Mouse (Mus musculus): Measurements from ENCODE around the gene Ssbp4. TPM values are rescaled to one million over a fixed set of nuclear protein-coding genes. Genes with fewer than 3 reads are reported as not detected.

Ssbp4 gene
- polyA plus RNA-seq, 1 experiment from 2014 or later = 114 TPM

GRCm38 (mm10) chr8:70646775-70647174 is 38.1 kb upstream of the Ssbp4 start:
- no peak overlapping the region for H3K4me2 ChIP-seq (replicated peaks)
- H3K4me1 ChIP-seq = peaks cover 15% of the 10 kb centered on the region
- peaks cover 8% of the 10 kb centered on the region; the same call in 1 of the 2 replicates for H3K36me3 ChIP-seq
- ATAC-seq (replicated peaks) = no peak
- H3K9me3 ChIP-seq = no peaks in the 10 kb centered on the region
- H3K27me3 ChIP-seq = no peaks in the 10 kb centered on the region
- H3K27ac ChIP-seq (replicated peaks) = no peak overlapping the region
- H3K9ac ChIP-seq (replicated peaks) = no peak overlapping the region
- H3K4me3 ChIP-seq = no peak overlapping the region

DNA sequence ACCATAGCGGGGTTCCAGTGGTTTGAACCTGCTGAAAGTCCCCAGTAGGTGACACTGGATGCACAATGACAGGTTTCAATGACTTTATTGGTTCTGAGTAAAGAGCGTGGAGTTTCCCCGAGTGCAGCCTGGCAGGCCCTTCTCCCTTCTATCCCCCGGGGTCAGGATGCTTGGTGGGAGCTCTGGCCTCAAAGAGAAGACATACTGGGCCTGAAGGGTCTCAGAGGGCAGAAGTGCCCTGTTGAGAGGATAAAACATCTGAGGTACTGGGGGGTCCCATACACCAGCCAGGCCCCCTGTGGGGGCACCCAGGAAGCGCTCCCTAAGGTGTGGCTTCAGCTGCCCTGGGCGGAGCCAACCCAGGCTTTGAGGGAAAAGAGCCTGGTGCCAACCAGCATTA is 37.7 kb upstream of the Ssbp4 start:
- Histone ChIP-seq H3K4me1 (peaks cover 15% of the 10 kb centered on the region), H3K4me2 (replicated peaks) (no peak overlapping the region), H3K36me3 (peaks cover 8% of the 10 kb centered on the region; the same call in 1 of the 2 replicates), H3K4me3 (no peak overlapping the region), H3K9ac (replicated peaks) (no peak overlapping the region), H3K27ac (replicated peaks) (no peak overlapping the region), H3K9me3 (no peaks in the 10 kb centered on the region), H3K27me3 (no peaks in the 10 kb centered on the region)
- ATAC-seq (replicated peaks) = no peak
- WGBS = 77% methylated on average over 6 of the region's 6 CpGs

GRCm38 (mm10) chr8:70645501-70646224 is 37.0 kb upstream of the Ssbp4 start:
- peaks cover 5% of the 10 kb centered on the region; the same call in 1 of the 2 replicates for H3K36me3 ChIP-seq
- H3K4me3 ChIP-seq = no peak overlapping the region
- H3K9me3 ChIP-seq = no peaks in the 10 kb centered on the region
- no peak for ATAC-seq (replicated peaks)
- no peak overlapping the region for H3K9ac ChIP-seq (replicated peaks)
- no peak overlapping the region for H3K27ac ChIP-seq (replicated peaks)
- peaks cover 15% of the 10 kb centered on the region for H3K4me1 ChIP-seq
- H3K4me2 ChIP-seq (replicated peaks) = no peak overlapping the region
- 63% methylated on average over 17 of the region's 17 CpGs for WGBS
- no peaks in the 10 kb centered on the region for H3K27me3 ChIP-seq

- no peak overlapping the region for H3K4me3 ChIP-seq
- no peaks in the 10 kb centered on the region for H3K27me3 ChIP-seq
- ATAC-seq (replicated peaks) = no peak
- 82% methylated on average over 2 of the region's 2 CpGs for WGBS
- no peak overlapping the region for H3K27ac ChIP-seq (replicated peaks)
- no peaks in the 10 kb centered on the region for H3K36me3 ChIP-seq
- no peaks in the 10 kb centered on the region for H3K9me3 ChIP-seq
- no peak overlapping the region for H3K9ac ChIP-seq (replicated peaks)
- peaks cover 6% of the 10 kb centered on the region for H3K4me1 ChIP-seq
- H3K4me2 ChIP-seq (replicated peaks) = no peak overlapping the region
Measured at GRCm38 (mm10) chr8:70644065-70644464, 35.4 kb upstream of the Ssbp4 start.

DNA sequence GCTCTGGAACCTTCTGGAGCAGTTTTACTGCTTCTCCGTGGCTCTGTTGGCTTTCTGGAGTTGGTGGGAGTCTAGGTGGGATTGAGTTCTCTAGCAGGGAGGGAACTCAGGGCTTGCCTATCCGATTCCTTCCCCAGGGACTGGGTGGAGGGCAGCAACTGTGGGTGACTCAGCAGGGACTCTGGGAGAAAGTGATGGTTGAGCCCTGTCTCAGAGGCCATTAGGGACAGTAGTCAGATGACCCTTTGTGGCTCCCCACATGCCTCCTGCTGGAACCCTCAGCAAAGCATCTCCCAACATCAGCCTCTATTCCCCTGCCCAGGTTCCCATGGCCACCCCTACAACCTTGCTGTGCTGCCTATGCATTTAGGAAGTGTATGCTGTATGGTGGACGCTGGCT is 34.3 kb upstream of the Ssbp4 start:
- H3K9me3 ChIP-seq = no peaks in the 10 kb centered on the region
- H3K4me1 ChIP-seq = 0 out of 2 replicates have a peak, but pooled peaks cover 2% of the 10 kb centered on the region
- H3K27me3 ChIP-seq = no peaks in the 10 kb centered on the region
- WGBS = 68% methylated on average over 3 of the region's 3 CpGs
- no peak overlapping the region for H3K4me2 ChIP-seq (replicated peaks)
- H3K36me3 ChIP-seq = no peaks in the 10 kb centered on the region
- no peak overlapping the region for H3K9ac ChIP-seq (replicated peaks)
- ATAC-seq (replicated peaks) = no peak
- H3K27ac ChIP-seq (replicated peaks) = no peak overlapping the region
- no peak overlapping the region for H3K4me3 ChIP-seq

DNA sequence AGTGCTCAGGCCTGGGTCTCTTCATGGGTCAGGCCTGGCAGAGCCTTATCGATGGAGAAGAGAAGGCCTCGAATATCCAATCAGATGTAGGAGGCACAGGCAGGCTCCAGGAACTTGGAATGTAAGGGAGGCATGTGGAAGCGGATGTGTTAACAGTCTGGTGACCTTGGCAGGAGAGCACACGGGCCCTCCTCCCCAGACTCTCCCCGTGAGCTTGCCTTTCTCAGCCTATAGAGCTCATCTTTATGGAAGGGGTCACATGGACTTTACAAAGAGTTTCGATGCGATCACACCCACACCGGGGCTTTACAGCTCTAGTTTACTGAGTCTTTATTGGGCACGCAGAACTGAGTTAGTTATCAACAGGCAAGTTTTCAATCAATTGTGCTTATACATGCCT is 30.1 kb upstream of the Ssbp4 start:
- H3K27me3 ChIP-seq = no peaks in the 10 kb centered on the region
- no peak overlapping the region for H3K4me3 ChIP-seq
- no peak overlapping the region for H3K27ac ChIP-seq (replicated peaks)
- H3K4me2 ChIP-seq (replicated peaks) = no peak overlapping the region
- no peaks in the 10 kb centered on the region for H3K36me3 ChIP-seq
- WGBS = 72% methylated on average over 9 of the region's 9 CpGs
- H3K9ac ChIP-seq (replicated peaks) = no peak overlapping the region
- no peaks in the 10 kb centered on the region for H3K9me3 ChIP-seq
- ATAC-seq (replicated peaks) = no peak
- H3K4me1 ChIP-seq = peaks cover 4% of the 10 kb centered on the region

DNA sequence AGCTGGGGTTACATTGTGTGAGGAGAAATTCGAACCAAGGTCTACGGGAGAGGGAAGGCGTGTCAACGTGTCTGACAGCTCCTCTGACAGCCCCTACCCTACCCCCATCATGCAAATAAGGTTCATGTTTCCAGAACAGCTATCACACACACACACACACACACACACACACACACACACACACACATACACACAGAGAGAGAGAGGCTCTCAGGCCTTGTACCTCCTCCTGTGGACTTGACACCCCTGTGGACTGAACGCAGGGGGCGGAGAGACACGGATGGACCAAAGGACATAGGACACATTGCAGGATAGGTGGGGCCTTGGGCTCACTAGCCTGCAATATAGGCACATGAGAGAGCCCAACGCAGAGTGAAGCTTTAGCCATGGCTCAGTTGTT is 28.2 kb upstream of the Ssbp4 start:
- Histone ChIP-seq H3K27ac (replicated peaks) (no peak overlapping the region), H3K9ac (replicated peaks) (no peak overlapping the region), H3K36me3 (no peaks in the 10 kb centered on the region), H3K9me3 (no peaks in the 10 kb centered on the region), H3K4me2 (replicated peaks) (no peak overlapping the region), H3K4me1 (peaks cover 4% of the 10 kb centered on the region), H3K27me3 (no peaks in the 10 kb centered on the region), H3K4me3 (no peak overlapping the region)
- 64% methylated on average over 8 of the region's 8 CpGs for WGBS
- ATAC-seq (replicated peaks) = no peak

DNA sequence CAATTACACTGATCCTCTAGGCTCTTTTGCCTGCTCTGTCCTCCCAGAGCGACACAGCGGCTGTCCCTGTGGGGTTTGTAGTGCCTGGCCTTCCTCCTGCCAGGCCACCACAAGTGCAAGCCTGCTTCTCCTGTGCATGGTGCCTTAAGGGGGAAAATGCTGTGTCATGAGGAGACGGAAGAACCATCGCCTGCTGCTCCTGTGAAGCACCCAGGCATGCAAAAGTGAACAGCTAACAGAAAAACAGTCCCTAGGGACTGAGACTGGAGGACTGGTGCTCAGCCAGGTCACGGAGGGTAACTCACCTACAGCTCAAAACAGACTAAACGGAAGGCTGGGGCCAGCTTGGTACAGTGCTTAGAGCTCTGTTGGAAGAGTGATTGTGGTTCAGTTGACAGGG is 26.9 kb upstream of the Ssbp4 start:
- Histone ChIP-seq H3K4me2 (replicated peaks) (no peak overlapping the region), H3K27me3 (0 out of 2 replicates have a peak, but pooled peaks cover 6% of the 10 kb centered on the region), H3K4me3 (no peak overlapping the region), H3K4me1 (peaks cover 13% of the 10 kb centered on the region), H3K9ac (replicated peaks) (no peak overlapping the region), H3K27ac (replicated peaks) (no peak overlapping the region), H3K9me3 (no peaks in the 10 kb centered on the region), H3K36me3 (no peaks in the 10 kb centered on the region)
- no peak for ATAC-seq (replicated peaks)
- WGBS = 76% methylated on average over 6 of the region's 6 CpGs

- no peak overlapping the region for H3K9ac ChIP-seq (replicated peaks)
- ATAC-seq (replicated peaks) = no peak
- no peak overlapping the region for H3K4me3 ChIP-seq
- no peak overlapping the region for H3K4me2 ChIP-seq (replicated peaks)
- 55% methylated on average over 6 of the region's 6 CpGs for WGBS
- no peak overlapping the region for H3K27ac ChIP-seq (replicated peaks)
- no peaks in the 10 kb centered on the region for H3K9me3 ChIP-seq
- 0 out of 2 replicates have a peak, but pooled peaks cover 6% of the 10 kb centered on the region for H3K27me3 ChIP-seq
- H3K36me3 ChIP-seq = no peaks in the 10 kb centered on the region
- H3K4me1 ChIP-seq = peaks cover 25% of the 10 kb centered on the region
Measured at GRCm38 (mm10) chr8:70634066-70634465, 25.4 kb upstream of the Ssbp4 start.

GRCm38 (mm10) chr8:70632346-70632892 is 23.7 kb upstream of the Ssbp4 start, which contains the start of gene Gdf15:
Gdf15 (minus strand) TSS chr8:70632456.
- 83% methylated on average over 6 of the region's 6 CpGs for WGBS
- H3K9ac ChIP-seq (replicated peaks) = no peak within 1 kb of the TSS
- no peak for ATAC-seq (replicated peaks)

GRCm38 (mm10) chr8:70631436-70631835 is 22.8 kb upstream of the Ssbp4 start:
- Histone ChIP-seq H3K9ac (replicated peaks) (no peak overlapping the region), H3K4me2 (replicated peaks) (no peak overlapping the region), H3K27ac (replicated peaks) (no peak overlapping the region), H3K36me3 (no peaks in the 10 kb centered on the region), H3K9me3 (no peaks in the 10 kb centered on the region), H3K27me3 (0 out of 2 replicates have a peak, but pooled peaks cover 6% of the 10 kb centered on the region), H3K4me3 (no peak overlapping the region), H3K4me1 (peaks cover 25% of the 10 kb centered on the region)
- ATAC-seq (replicated peaks) = no peak
- WGBS = 21% methylated on average over 24 of the region's 24 CpGs

More at GRCm38 (mm10) chr8:70632346-70632892, 23.7 kb upstream of the Ssbp4 start, which contains the start of gene Gdf15:
- Histone ChIP-seq H3K27me3 (0 out of 2 replicates have a peak, but pooled peaks cover 6% of the 10 kb centered on the region), H3K27ac (replicated peaks) (no peak within 1 kb of the TSS), H3K36me3 (no peaks in the 10 kb centered on the region), H3K4me2 (replicated peaks) (no peak within 1 kb of the TSS), H3K9me3 (no peaks in the 10 kb centered on the region), H3K4me1 (peaks cover 25% of the 10 kb centered on the region), H3K4me3 (no peak within 1 kb of the TSS)

GRCm38 (mm10) chr8:70630532-70631381 is 22.1 kb upstream of the Ssbp4 start:
- no peak overlapping the region for H3K4me3 ChIP-seq
- no peak overlapping the region for H3K27ac ChIP-seq (replicated peaks)
- no peaks in the 10 kb centered on the region for H3K36me3 ChIP-seq
- peak overlapping the region; percentile 56; the same call in 1 of the 2 replicates for H3K4me2 ChIP-seq (replicated peaks)
- H3K9me3 ChIP-seq = no peaks in the 10 kb centered on the region
- H3K27me3 ChIP-seq = 0 out of 2 replicates have a peak, but pooled peaks cover 6% of the 10 kb centered on the region
- peak; percentile 11; the same call in 1 of the 2 replicates for ATAC-seq (replicated peaks)
- no peak overlapping the region for H3K9ac ChIP-seq (replicated peaks)
- H3K4me1 ChIP-seq = peaks cover 25% of the 10 kb centered on the region
- 13% methylated on average over 22 of the region's 22 CpGs for WGBS
